Mouse (Mus musculus) testis, adult 2 months (tissue): ENCODE results near the gene Pik3ap1.

Source experiments
- CTCF ChIP-seq: fragments of 200-500 bp; IDR thresholded peaks from 2 replicates; pipeline ENCODE4 v1.5.1; 2012; ENCODE audit warnings: low read depth, mild to moderate bottlenecking, inconsistent platforms, low read length, moderate library complexity; ENCODE audit not compliant: control insufficient read depth, insufficient read depth, insufficient replicate concordance
- POLR2A ChIP-seq: fragments of 200-500 bp; IDR thresholded peaks from 2 replicates; pipeline ENCODE4 v1.6.1; 2012; ENCODE audit warnings: low read depth, mild to moderate bottlenecking, inconsistent platforms, low read length, moderate library complexity; ENCODE audit not compliant: control insufficient read depth

DNA sequence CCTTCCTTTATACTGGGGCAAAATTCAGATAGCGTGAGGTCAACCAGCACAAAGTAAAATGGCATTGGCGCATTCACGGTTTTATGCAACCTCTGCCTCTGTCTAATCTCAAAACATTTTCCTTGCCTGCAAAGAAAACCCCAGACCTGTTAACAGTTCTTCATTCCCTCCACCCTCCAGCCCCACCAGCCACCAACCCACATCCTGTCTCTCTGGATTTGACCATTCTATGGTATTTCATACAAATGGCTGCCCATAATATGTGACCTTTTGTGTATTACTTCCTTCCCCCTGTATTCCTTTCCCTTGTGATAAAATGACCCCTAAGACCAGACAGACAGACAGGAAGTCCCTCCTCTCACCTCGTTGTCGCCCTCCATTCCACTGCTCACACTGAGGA is 102.2 kb downstream of the Pik3ap1 start:
- no peak for TF ChIP-seq CTCF
- TF ChIP-seq POLR2A, result no peak
